Mouse (Mus musculus) cerebellum, postnatal 36 days (tissue): ENCODE measurements around the gene Fam71b.

Source experiments
- DNase-seq, 2 experiments: peaks; one replicate each; pipeline ENCODE4 v3.0.0; 2021 to 2022; ENCODE audit warnings: mixed read lengths in 2 of 2

The Fam71b gene

DNA sequence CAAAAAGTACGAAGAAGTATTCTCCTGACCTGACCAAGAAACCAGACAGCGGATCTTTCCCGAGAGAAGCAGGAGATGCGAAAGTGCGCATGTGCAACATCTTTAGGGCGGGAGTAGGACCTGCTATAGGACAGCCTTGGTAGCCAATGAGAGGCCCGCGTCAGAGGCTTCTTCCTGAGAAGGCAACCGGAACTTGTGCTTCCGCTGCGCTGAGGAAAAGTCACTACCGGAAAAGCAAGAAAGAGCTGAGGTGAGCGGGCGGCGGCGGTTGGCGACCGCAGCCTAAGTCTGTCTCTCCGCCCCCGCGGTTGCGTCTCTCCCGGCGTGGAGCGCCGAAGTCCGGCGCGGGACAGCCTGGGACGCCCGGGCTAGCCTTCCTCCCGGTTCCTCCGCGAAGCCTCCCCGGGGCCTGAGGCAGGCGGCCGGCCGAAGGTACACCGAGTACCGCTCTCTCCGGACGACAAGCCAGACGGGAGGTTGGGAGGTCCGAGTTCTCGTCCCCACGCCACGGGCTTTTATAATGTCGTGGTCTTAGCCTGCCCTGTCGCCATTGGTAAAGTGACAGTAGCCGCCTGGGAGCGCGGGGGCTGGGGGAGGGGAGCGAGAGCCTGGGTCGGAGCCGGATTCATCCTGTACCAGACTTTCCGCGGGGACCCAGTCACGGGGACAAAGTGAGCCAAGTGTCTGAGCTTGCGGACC, 40.5 kb downstream of the Fam71b start, which contains the start of gene Med7:
Gene Med7, plus strand, starts transcription at position 166 of the 699 bp plus-strand sequence.
- peak; percentile 92 to 94 for DNase-seq

DNA sequence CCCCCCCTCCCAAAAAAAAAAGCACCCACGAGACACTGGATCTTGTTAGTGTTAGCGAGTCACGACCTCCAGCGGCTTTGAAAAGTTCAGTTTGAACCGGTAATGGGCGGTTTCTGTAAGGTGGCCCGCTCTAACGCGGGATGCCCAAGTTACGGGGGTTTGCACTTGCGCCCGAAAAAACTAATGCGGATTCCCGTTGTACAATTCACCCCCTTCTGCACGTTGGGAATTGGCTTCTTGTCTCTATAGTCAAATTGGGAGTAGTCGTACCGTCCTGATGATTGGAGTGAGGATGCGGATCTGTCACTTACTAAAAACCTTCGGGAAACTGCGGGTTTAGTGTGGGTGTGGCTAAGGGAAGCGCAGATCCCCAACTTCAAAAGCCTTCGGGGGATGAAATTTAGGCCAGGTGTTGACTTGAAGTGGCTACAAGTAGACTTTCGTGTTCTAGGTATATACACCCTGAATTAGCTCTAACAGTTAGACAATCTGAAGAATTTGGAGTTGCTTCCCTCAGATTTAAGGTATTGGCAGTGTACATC, 41.2 kb downstream of the Fam71b start:
- DNase-seq: peak in 1 of 2 experiments; percentile 8

DNA sequence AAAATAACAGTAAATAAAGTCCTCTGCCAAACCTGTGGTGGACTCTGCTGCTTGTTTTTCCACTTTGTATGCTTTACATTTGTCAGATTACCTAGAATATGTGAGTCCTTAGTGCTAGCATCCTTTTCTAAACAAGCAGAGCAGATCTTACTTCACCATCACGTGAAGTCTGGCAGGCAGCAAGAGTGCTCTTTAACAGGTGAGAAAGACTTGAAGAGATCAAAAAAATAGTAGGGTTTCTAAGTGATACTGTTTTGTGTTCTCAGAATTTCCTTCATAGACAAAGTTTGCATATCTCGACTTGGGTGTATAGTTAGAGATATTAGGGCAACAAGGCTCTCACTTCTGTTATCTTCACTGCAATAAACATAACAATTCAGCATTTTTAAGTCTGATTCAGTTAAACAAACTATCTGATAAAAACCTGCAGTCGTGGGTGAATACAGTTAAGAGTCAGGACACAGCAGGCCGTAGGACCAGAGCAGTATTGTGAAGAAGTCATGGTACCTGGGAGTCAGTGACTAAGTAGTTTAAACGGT, 42.7 kb downstream of the Fam71b start:
- DNase-seq: no peak

DNA sequence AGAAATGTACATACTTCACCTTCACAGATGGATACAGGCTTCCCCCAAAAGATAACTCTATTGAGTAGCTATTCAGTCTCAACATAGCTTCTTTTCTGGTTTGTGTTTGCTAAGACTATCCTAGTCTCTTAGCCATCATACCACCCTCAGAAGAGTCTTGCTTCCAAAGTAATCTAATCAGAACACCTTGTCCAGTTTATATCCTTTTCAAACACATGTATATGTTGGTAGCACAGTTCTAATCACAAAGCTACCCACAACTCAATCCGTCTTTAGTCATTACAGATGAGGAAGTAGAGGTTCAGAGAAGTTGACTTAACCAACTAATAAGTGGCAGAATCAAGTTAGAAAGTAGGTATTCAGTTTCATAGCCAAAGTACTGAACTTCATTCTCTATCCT, 45.4 kb downstream of the Fam71b start:
- DNase-seq: no peak

DNA sequence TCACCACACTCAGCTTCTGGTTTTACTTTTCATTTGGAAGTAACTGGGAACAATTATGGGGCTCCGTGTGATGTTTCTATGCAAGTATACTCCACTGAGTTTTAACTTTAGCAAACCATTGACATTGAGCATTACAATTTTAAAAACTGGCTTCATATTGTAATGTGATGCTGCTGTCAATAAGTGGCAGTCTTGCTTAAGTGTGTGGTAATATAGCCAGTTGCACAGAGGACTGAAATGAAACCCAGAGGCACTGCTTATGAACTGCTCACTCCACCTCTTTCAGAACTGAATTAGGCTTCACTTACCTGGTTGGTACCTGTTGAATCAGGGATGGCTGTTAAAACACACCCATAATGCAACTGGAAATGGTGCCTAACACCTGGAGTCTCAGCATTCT, 46.8 kb downstream of the Fam71b start:
- DNase-seq: no peak

DNA sequence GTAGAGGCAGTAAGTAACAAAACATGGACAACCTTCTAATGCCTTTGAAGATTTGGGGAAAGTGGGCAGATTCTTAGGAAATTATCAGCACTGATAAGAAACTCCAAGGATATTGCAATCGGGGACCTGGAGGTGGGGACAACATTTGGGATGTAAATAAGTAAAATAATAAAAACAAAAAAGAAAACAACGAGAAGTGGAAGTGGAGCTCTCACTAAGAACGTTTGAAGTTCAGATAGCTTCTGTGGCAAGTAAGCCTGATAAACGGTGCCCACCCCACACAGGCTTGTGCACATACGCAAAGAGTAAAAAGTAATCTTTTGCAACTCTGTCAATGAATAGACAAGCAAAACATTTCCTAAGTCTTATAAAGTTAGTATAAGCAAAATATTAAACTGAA, 47.6 kb downstream of the Fam71b start:
- DNase-seq: no peak

DNA sequence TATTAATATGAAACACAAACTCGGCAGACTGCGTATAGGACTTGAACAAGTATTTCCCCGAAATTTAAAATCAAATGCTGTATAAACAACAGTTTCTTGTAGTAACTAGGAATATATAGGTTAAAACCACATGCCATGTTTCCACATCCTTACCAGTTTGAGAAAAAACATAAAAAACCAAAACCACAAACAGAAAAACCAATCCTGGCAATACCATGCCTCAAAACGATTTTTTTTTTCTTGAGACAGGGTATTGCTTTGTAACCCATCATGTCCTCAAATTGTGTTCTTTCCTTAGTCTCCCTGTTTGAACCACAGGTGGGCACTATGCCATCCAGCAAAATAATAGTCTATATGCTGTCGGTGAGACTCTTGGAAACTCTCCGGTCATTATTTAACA, 49.8 kb downstream of the Fam71b start:
- DNase-seq: no peak

DNA sequence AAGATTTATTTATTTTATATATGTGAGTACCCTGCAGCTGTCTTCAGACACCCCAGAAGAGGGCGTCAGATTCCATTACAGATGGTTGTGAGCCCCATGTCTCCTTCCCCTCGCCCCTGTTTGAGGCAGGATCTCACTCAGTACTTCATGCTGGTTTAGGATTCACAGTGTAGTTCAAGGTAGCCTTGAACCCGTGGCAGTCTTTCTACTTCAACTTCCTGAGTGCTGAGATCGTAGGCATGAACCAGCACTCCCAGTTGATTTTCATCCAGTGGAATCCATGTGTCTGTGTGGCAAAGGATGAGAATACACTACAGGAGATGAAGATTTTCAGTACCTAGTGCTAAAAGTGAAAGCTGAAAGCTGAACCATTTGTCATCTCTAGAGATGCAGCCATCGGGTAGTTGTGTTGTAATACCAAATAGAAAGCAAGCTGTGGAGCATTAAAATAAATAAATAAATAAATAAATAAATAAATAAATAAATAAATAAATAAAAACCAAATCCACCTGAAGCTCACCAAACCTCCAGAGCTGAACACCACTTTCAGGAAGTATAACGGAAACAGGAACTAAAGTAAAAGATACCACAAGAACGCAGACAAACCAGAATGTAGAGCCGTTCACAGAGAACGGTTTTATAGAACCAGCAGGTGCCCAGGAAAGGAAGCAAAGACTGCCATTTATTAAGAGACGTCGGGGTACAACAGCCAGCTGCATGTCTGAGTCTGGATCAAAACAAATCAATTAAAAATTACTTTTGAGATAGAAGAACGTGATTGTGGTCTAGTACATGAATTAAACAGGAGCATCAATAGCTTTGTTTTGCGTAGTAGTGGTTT, 51.5 kb downstream of the Fam71b start:
- no peak for DNase-seq

DNA sequence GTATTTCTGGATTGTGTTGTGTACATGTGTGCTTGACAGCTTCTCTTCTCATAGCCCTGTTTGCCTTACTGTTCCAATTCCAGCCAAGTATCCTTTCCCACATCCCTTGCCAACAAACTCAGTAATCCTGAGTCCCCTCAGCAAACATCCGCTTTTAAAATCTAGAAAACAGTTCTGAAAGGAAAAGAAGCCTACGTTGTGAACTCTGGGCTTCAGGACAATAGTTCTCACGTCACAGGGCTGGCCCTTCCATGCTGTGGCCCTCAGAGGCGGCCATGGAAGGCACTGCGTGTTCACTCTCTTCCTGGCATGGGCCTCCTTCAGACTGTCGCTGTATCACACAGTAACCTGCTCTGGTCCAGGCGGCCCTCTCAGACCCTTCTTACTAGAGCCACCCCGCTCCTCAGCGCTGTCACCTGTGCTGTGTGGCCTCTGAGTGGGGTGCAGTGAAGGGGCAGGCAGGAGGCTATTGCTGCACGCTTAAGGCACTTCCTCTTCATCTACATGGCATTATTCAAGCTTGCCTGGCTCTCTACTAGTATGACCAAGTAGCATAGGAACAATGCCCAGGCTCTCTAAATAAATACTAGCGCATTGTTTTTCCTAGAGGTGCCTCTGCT, 53.2 kb downstream of the Fam71b start:
- DNase-seq: no peak

DNA sequence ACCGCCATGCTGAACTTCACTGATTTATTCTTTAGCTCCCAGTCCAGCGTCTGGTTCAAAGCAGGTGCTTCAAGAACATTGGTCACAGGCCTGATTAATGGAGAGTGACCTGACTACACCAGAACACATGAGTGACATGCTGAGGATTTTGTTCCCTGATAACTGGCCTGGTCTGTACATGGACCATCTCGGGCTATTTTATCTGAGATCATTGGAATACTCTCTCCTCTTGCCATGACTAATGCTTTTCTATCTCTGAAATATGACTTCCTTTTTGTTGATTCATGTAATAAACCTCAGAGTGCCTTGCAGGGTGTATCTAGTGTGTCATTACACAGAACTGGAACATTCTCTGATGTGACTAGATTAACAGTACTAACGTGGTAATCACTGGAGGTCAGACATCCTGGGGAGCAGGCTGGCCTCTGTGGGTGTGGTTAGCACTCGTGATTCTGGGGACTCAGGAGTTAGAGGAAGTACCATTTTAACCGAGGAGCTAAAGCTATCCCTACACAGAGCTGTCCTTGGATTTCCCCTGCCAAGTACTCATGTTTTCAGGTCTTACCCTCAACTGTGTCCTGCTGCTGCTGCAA, 58.2 kb downstream of the Fam71b start, which contains the start of gene Havcr2:
Gene Havcr2, plus strand, starts transcription at position 483 of the 593 bp plus-strand sequence.
- DNase-seq: no peak
